Comparison of ENCODE assay signal across 15 mouse cellular contexts in genomic region chr11:76516951-76517350, GRCm38 (mm10).
"Had no signal": no experiment of that assay in that cellular context is flagged by ENCODE, and none has a peak within 500 bp of the region (broad histone marks: within the 10 kb centered on the region; RNA-seq: fewer than 3 reads in every experiment).

No protein-coding gene starts in this region.

- H3K4me3 ChIP-seq: neural tube, embryonic 15.5 days; stomach, embryonic 15.5 days had no signal

- H3K36me3 ChIP-seq: neural tube, embryonic 15.5 days; stomach, embryonic 15.5 days had no signal

- H3K27ac ChIP-seq: neural tube, embryonic 15.5 days; stomach, embryonic 15.5 days; stomach, postnatal 0 days had no signal

- H3K4me1 ChIP-seq: neural tube, embryonic 15.5 days; stomach, embryonic 15.5 days had no signal

- DNase-seq: retina, postnatal 1 day; right cerebral cortex, adult 18-20 months; right cerebral cortex, postnatal 14 days; right cerebral cortex, postnatal 25 days; right cerebral cortex, postnatal 4 days; spleen, adult 18-20 months; thymus, adult 18-20 months; thymus, adult 2 months; thymus, postnatal 14 days; thymus, postnatal 25 days; thymus, postnatal 36 days; thymus, postnatal 4 days had no signal

- H3K9ac ChIP-seq: neural tube, embryonic 15.5 days; stomach, embryonic 15.5 days had no signal

- H3K27me3 ChIP-seq: neural tube, embryonic 15.5 days; stomach, embryonic 15.5 days had no signal
